Mouse (Mus musculus): ENCODE measurements at regions not wholly inside any gene's neighbourhood (a gene's known extent, or its start where the extent isn't known, plus 50 kb on each side); places are given as distances from the start of the nearest gene placed in this dataset.

DNA sequence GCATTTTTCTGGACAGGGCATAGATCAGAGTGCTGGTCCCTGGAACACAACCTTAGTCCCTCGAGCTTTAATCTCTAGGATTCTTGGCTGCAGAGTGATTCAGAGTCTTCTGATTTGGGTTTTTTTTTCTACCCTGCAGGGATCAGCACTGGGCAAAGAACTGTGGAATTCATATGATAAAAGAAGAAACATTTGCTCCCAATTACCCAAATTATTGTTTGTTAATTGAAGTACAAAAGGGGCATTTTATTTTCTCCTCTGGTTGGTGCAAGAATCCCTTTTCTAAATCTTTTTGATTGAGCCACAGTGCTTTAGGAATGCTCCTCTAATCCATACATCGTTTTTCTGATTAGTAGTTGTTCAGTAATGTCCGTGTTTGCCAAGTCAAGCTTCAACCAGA lies 219.7 kb upstream of the Irx3 start:
- no peak overlapping the region for H3K4me3 ChIP-seq (replicated peaks)
- H3K4me1 ChIP-seq (replicated peaks) = peaks cover 5% of the 10 kb centered on the region; the same call in 1 of the 2 replicates
- no peaks in the 10 kb centered on the region for H3K9me3 ChIP-seq
- no peak overlapping the region for H3K4me2 ChIP-seq
- no peak overlapping the region for H3K27ac ChIP-seq
- peaks cover 97% of the 10 kb centered on the region for H3K27me3 ChIP-seq
- 65% methylated on average over 3 of the region's 3 CpGs for WGBS
- ATAC-seq (ENCODE audit: insufficient number of reproducible peaks, insufficient read depth, low FRiP score, low TSS enrichment, low read depth) = no peak
- no peaks in the 10 kb centered on the region for H3K36me3 ChIP-seq
- no peak overlapping the region for H3K9ac ChIP-seq (replicated peaks)

DNA sequence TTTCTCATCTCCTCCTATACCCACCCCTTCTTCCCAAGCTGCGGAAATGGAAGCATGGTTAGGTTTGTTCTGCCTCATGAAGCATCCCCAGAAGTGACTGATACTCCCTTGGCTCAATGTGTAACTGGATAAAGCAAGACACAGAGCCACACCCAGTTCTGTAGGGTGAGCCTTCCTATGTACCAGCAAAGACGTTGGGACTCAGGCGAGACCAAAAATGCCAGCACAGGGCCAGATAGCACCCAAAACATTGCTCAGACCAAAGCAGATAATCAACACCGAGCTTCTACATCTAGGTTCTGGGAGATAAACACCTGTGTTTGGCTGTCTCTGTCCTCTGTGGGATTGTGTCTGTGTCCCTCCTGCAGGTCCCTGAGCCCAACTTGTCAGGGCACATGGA lies 212.8 kb upstream of the Irx3 start:
- peaks cover 95% of the 10 kb centered on the region for H3K27me3 ChIP-seq
- H3K36me3 ChIP-seq = no peaks in the 10 kb centered on the region
- no peak overlapping the region for H3K4me2 ChIP-seq
- H3K4me3 ChIP-seq (replicated peaks) = no peak overlapping the region
- H3K9me3 ChIP-seq = no peaks in the 10 kb centered on the region
- 81% methylated on average over 4 of the region's 4 CpGs for WGBS
- no peak overlapping the region for H3K9ac ChIP-seq (replicated peaks)
- no peak overlapping the region for H3K27ac ChIP-seq
- H3K4me1 ChIP-seq (replicated peaks) = no peaks in the 10 kb centered on the region
- no peak for ATAC-seq (ENCODE audit: insufficient number of reproducible peaks, insufficient read depth, low FRiP score, low TSS enrichment, low read depth)

DNA sequence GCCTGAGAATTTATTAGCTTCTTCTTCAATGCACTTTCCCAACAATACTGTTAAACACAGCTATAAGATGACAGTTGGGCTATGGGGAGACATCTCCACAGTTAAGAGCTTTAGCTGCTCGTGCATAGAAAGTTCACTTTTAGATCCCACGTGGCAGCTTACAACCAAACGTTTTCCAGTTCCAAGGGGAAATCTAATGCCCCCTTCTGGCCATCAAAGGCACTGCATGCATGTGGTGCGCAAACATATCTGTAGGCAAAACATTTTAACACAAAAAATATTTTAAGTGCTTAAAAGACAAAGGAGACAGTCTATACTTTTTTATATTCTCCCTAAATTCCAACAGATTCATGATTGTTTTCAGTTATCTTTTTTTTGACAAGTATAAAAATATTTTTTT lies 211.3 kb upstream of the Irx3 start:
- no peak for ATAC-seq (ENCODE audit: insufficient number of reproducible peaks, insufficient read depth, low FRiP score, low TSS enrichment, low read depth)
- Histone ChIP-seq H3K9me3 (no peaks in the 10 kb centered on the region), H3K9ac (replicated peaks) (no peak overlapping the region), H3K36me3 (no peaks in the 10 kb centered on the region), H3K4me2 (no peak overlapping the region), H3K27me3 (peaks cover 95% of the 10 kb centered on the region), H3K27ac (no peak overlapping the region), H3K4me3 (replicated peaks) (no peak overlapping the region), H3K4me1 (replicated peaks) (peaks cover 5% of the 10 kb centered on the region)
- 53% methylated on average over 4 of the region's 4 CpGs for WGBS

DNA sequence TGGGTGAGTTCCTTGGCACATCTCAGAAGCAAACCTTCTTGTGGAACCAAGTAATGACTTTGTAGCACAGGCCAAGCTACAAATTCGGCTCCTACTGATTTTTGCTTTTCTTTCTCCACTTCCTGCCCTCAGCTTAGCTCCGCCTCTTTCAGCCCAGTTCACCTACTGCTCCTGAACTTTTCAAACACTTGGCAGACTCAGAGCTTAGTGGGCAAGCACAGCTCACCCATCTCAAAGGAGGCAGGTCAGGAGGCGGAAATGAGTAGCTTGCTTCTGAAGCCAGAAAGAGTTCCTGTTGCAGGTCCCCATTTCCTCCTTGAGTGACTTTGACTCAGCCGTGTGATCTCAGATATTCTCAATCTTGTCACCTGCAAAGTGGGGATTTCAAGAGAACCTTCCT lies 208.5 kb upstream of the Irx3 start:
- WGBS = 86% methylated on average over 4 of the region's 4 CpGs
- Histone ChIP-seq H3K27me3 (peaks cover 89% of the 10 kb centered on the region), H3K36me3 (no peaks in the 10 kb centered on the region)

DNA sequence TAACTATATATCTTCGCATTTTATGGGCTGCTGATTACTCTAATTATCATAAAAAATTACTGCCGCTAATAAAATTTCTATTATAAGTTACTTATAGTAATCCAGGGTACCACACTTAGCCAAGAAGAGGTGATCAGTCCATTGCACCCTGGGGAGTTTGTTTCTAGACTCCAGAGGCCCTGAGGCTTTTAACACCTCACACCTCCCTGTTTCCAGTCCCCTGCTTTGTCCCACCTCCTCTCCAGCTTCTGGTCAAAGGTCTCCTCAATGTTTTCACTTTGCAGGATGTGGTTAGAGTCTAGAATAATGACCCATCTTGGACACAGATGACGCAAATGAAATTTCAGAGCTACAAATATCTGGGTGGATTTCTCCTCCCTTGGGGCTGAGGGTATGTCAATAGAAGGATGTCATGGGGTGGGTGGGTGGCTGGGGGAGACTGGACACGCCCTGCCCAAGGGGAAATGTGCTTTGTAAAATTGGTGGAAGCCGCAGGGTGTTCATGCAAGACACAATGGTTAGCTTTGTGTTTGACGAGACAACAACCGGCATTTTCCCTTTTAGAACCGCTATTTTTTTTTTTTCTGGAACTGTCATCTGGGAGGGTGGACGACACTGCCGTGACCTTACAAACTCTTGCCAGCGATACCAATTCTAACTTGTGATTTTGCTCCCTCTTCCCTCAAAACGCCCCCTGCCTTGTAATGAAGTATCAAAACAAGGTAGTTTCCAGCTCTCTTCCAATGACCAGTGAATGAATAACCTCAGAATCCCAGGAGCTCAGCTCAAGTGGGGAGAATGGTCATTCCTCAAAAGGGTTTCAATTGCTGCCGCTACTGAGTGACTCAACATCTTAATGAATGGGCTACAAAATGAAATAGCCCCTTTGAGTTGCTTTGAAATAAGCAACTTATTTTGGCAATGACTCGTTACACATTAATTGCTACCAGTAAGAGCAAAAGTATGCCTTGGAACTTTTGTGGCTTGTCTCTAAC lies 207.0 kb upstream of the Irx3 start:
- H3K9ac ChIP-seq (replicated peaks) = no peak overlapping the region
- WGBS = 46% methylated on average over 14 of the region's 14 CpGs

More for the DNA sequence above, 208.5 kb upstream of the Irx3 start:
- ATAC-seq (ENCODE audit: insufficient number of reproducible peaks, insufficient read depth, low FRiP score, low TSS enrichment, low read depth) = no peak
- Histone ChIP-seq H3K4me2 (no peak overlapping the region), H3K4me3 (replicated peaks) (no peak overlapping the region), H3K4me1 (replicated peaks) (peaks cover 5% of the 10 kb centered on the region), H3K27ac (no peak overlapping the region), H3K9me3 (no peaks in the 10 kb centered on the region), H3K9ac (replicated peaks) (no peak overlapping the region)

DNA sequence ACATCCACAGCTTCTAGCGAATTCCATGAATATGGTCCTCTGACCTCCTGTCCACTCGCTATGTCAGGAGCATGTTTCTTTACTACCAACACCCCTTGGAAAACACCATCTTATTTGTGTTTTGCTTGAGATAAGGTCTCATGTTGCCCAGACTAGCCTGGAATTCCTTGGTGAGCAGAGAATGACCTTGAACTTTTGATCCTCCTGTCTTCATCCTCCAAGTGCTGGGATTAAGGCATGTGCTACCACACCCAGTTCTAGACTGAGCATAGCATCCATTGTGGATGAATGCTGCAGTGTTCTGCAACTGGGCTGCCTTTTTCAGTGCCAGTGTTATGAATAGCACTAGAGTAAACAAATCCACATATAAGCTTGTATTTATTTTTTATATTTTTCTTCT lies 203.2 kb upstream of the Irx3 start:
- ATAC-seq (ENCODE audit: insufficient number of reproducible peaks, insufficient read depth, low FRiP score, low TSS enrichment, low read depth) = no peak
- H3K4me2 ChIP-seq = no peak overlapping the region
- no peaks in the 10 kb centered on the region for H3K36me3 ChIP-seq
- H3K27ac ChIP-seq = no peak overlapping the region
- peaks cover 91% of the 10 kb centered on the region for H3K27me3 ChIP-seq
- no peaks in the 10 kb centered on the region; the same call in 1 of the 2 replicates for H3K9me3 ChIP-seq
- H3K4me3 ChIP-seq (replicated peaks) = no peak overlapping the region
- WGBS = 86% methylated on average over 2 of the region's 2 CpGs
- H3K9ac ChIP-seq (replicated peaks) = no peak overlapping the region
- peaks cover 5% of the 10 kb centered on the region for H3K4me1 ChIP-seq (replicated peaks)

More for the DNA sequence above, 207.0 kb upstream of the Irx3 start:
- Histone ChIP-seq H3K27me3 (peaks cover 87% of the 10 kb centered on the region), H3K4me3 (replicated peaks) (no peak overlapping the region), H3K27ac (no peak overlapping the region), H3K9me3 (no peaks in the 10 kb centered on the region), H3K4me2 (no peak overlapping the region), H3K36me3 (no peaks in the 10 kb centered on the region), H3K4me1 (replicated peaks) (peaks cover 5% of the 10 kb centered on the region)
- ATAC-seq (ENCODE audit: insufficient number of reproducible peaks, insufficient read depth, low FRiP score, low TSS enrichment, low read depth) = no peak

DNA sequence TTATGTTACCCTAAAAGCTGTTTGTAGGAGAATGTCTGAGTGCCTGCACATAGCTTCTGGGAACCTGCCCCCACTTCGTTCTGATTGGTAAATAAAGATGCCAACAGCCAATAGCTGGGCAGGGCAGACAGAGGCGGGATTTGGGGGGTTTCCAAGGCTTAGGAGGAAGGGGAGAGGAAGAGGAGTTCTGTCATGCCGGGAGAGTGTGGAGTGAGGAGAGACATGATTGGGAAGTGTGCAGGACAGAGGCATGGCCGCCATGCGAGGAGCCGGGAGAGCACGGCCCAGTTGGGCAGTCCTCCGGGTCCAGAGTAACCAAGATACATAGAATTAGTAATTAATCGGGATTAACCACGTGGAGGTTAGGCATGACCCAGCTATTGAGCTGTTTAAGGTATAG lies 202.7 kb upstream of the Irx3 start:
- Histone ChIP-seq H3K36me3 (no peaks in the 10 kb centered on the region), H3K9ac (replicated peaks) (no peak overlapping the region), H3K4me2 (no peak overlapping the region), H3K27me3 (peaks cover 91% of the 10 kb centered on the region), H3K4me1 (replicated peaks) (peaks cover 5% of the 10 kb centered on the region), H3K27ac (no peak overlapping the region), H3K4me3 (replicated peaks) (no peak overlapping the region), H3K9me3 (no peaks in the 10 kb centered on the region; the same call in 1 of the 2 replicates)
- WGBS = 71% methylated on average over 10 of the region's 10 CpGs
- no peak for ATAC-seq (ENCODE audit: insufficient number of reproducible peaks, insufficient read depth, low FRiP score, low TSS enrichment, low read depth)

DNA sequence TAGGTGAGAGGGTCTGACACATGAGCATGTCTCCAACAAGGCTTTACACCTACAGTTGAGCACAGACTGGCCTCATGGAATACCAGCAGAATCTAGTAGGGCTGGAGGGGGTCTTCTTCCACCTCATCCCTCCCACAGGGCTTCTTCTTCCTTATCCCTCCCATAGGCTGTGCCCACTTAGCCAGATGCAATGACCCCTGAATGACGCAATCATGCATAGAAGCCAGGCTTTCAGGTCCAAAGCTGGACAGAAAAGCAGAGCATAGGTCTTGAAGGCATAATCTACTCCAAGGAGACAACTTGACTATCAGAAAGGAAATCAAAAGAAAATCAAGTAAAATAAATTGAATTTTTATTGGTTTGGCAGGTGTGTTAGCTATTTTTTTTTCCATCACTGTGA lies 198.5 kb upstream of the Irx3 start:
- H3K9ac ChIP-seq (replicated peaks) = no peak overlapping the region
- peaks cover 16% of the 10 kb centered on the region for H3K4me1 ChIP-seq (replicated peaks)
- peaks cover 10% of the 10 kb centered on the region; the same call in 1 of the 2 replicates for H3K9me3 ChIP-seq
- WGBS = 88% methylated on average over 1 of the region's 1 CpGs
- H3K36me3 ChIP-seq = no peaks in the 10 kb centered on the region
- no peak for ATAC-seq (ENCODE audit: insufficient number of reproducible peaks, insufficient read depth, low FRiP score, low TSS enrichment, low read depth)
- H3K4me3 ChIP-seq (replicated peaks) = no peak overlapping the region
- peaks cover 96% of the 10 kb centered on the region for H3K27me3 ChIP-seq
- H3K27ac ChIP-seq = no peak overlapping the region
- no peak overlapping the region for H3K4me2 ChIP-seq

DNA sequence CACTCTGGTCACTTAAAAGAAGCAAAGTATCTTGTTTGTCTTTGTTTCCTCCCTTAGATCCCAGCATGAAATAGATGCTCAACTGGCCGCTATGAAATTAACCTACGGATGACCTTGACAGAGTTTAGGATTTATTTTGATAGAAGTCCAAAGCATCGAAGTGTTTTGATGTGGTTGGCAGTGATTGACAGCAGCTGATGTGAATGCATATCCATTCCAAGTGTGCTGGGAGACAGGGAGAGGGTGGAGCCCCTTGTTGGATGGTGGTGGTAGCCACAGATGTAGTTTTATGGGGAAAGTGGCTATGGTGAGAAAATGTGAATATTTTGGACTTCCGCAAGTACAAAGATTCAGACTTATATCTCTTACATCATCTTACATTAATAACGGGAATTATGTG lies 197.8 kb upstream of the Irx3 start:
- no peak overlapping the region for H3K4me2 ChIP-seq
- no peak for ATAC-seq (ENCODE audit: insufficient number of reproducible peaks, insufficient read depth, low FRiP score, low TSS enrichment, low read depth)
- H3K27ac ChIP-seq = no peak overlapping the region
- peaks cover 20% of the 10 kb centered on the region for H3K4me1 ChIP-seq (replicated peaks)
- no peak overlapping the region for H3K4me3 ChIP-seq (replicated peaks)
- no peak overlapping the region for H3K9ac ChIP-seq (replicated peaks)
- peaks cover 10% of the 10 kb centered on the region; the same call in 1 of the 2 replicates for H3K9me3 ChIP-seq
- peaks cover 96% of the 10 kb centered on the region for H3K27me3 ChIP-seq
- H3K36me3 ChIP-seq = no peaks in the 10 kb centered on the region
- WGBS = 85% methylated on average over 5 of the region's 5 CpGs

DNA sequence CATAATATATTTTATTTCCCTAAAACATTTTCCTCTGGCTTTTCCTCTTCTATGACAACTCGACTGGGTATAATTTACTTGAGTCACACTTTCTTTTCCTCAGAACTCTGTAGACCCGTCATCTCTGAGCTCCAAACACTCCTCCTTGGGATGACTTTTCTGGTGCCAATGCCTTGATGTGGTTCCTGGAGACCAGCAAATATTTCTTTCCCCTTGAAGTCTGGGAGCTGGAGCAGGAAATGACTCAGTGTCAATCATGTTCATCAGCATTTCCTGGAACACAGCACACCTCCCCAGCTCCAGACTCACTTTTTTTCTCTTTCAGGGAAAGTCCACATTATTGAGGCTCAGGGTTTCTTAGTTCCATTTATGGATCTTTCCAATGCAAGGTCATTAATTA lies 197.3 kb upstream of the Irx3 start:
- Histone ChIP-seq H3K27me3 (peaks cover 96% of the 10 kb centered on the region), H3K27ac (no peak overlapping the region), H3K4me3 (replicated peaks) (no peak overlapping the region), H3K9me3 (peaks cover 10% of the 10 kb centered on the region; the same call in 1 of the 2 replicates), H3K36me3 (no peaks in the 10 kb centered on the region), H3K9ac (replicated peaks) (no peak overlapping the region), H3K4me2 (no peak overlapping the region), H3K4me1 (replicated peaks) (peaks cover 20% of the 10 kb centered on the region)
- ATAC-seq (ENCODE audit: insufficient number of reproducible peaks, insufficient read depth, low FRiP score, low TSS enrichment, low read depth) = no peak
- 77% methylated on average over 2 of the region's 2 CpGs for WGBS

DNA sequence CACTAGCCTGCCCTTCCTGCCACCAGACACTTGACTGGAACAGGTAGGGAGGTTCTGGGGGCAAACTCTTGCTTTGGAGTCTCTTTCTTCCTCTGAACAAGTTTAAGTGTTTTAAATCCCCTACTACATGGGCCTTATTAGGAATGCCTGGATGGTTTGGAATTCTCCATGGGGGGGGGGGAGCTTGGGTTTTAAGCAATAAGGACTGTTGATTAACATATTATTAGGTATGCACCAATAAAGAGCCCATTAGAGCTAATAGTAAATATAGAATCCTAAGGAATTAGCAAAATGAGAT lies 196.0 kb upstream of the Irx3 start:
- H3K36me3 ChIP-seq = no peaks in the 10 kb centered on the region
- no peak for ATAC-seq (ENCODE audit: insufficient number of reproducible peaks, insufficient read depth, low FRiP score, low TSS enrichment, low read depth)
- H3K9ac ChIP-seq (replicated peaks) = no peak overlapping the region
- H3K4me1 ChIP-seq (replicated peaks) = peaks cover 20% of the 10 kb centered on the region
- no peak overlapping the region for H3K4me3 ChIP-seq (replicated peaks)
- H3K27ac ChIP-seq = no peak overlapping the region
- H3K4me2 ChIP-seq = no peak overlapping the region
- peaks cover 10% of the 10 kb centered on the region; the same call in 1 of the 2 replicates for H3K9me3 ChIP-seq
- H3K27me3 ChIP-seq = peaks cover 98% of the 10 kb centered on the region

Data from limb, embryonic 12.5 days (tissue).